Mouse (Mus musculus) midbrain, embryonic 12.5 days (tissue): ENCODE results near the gene Plb1. TPM values are rescaled to one million over a fixed set of nuclear protein-coding genes. Genes with fewer than 3 reads are reported as not detected.

Source experiments
- ATAC-seq: fragments of 200-750 bp; cut with Nextera tagmentation; 2 replicates; pipeline ENCODE4 v1.8.0; 2017; ENCODE audit warnings: low read depth, moderate TSS enrichment, moderate library complexity; ENCODE audit not compliant: low FRiP score
- H3K27ac ChIP-seq: fragments of 300-500 bp; sonication (generic); replicated peaks from 2 replicates; pipeline ENCODE4 v1.5.1; 2016; ENCODE audit warnings: mild to moderate bottlenecking
- H3K27me3 ChIP-seq: fragments of 300-500 bp; sonication (generic); 2 replicates; pipeline ENCODE4 v1.6.1; 2016; ENCODE audit warnings: mild to moderate bottlenecking
- H3K36me3 ChIP-seq: fragments of 300-500 bp; sonication (generic); 2 replicates; pipeline ENCODE4 v1.6.1; 2016
- H3K4me1 ChIP-seq: fragments of 300-500 bp; sonication (generic); 2 replicates; pipeline ENCODE4 v1.6.1; 2016
- H3K4me2 ChIP-seq: fragments of 300-500 bp; sonication (generic); replicated peaks from 2 replicates; pipeline ENCODE4 v1.6.1; 2016; ENCODE audit warnings: mild to moderate bottlenecking, moderate library complexity
- H3K4me3 ChIP-seq: fragments of 300-500 bp; sonication (generic); 2 replicates; pipeline ENCODE4 v1.5.1; 2016; ENCODE audit warnings: mild to moderate bottlenecking
- H3K9ac ChIP-seq: fragments of 300-500 bp; sonication (generic); replicated peaks from 2 replicates; pipeline ENCODE4 v1.6.1; 2016; ENCODE audit warnings: mild to moderate bottlenecking, moderate library complexity
- H3K9me3 ChIP-seq: fragments of 300-500 bp; sonication (generic); 2 replicates; pipeline ENCODE4 v1.6.1; 2016; ENCODE audit warnings: mild to moderate bottlenecking
- WGBS: fragments of 180-500 bp; shearing (Covaris S2); methylation state at CpG from one replicate; pipeline ENCODE4 v1.1.7; 2016; 5-methylcytosine and 5-hydroxymethylcytosine counted together
- polyA plus RNA-seq: library from polyadenylated mRNA; unstranded; fragments of >200 nt; fragmentation: Nextera tagmentation; extraction: Ambion mirVana; gene quantifications from 2 replicates; pipeline ENCODE4 v1.2.1, GENCODE M21; 2016

Gene Plb1
- polyA plus RNA-seq, 1 experiment from 2014 or later: 0.06 TPM

- no peaks in the 10 kb centered on the region for H3K4me1 ChIP-seq
- H3K4me2 ChIP-seq: no peak overlapping the region
- 73% methylated on average over 1 of the region's 1 CpGs for WGBS
- H3K36me3 ChIP-seq: no peaks in the 10 kb centered on the region
- no peak overlapping the region for H3K9ac ChIP-seq
- no peaks in the 10 kb centered on the region for H3K9me3 ChIP-seq
- no peak overlapping the region for H3K27ac ChIP-seq
- H3K27me3 ChIP-seq: no peaks in the 10 kb centered on the region
- no peak for ATAC-seq
- no peak overlapping the region for H3K4me3 ChIP-seq
Measured at GRCm38 (mm10) chr5:32309714-32310113, 77.2 kb downstream of the Plb1 start.

GRCm38 (mm10) chr5:32310802-32311201 lies 78.3 kb downstream of the Plb1 start:
- Histone ChIP-seq H3K4me1 (no peaks in the 10 kb centered on the region), H3K27me3 (no peaks in the 10 kb centered on the region), H3K36me3 (no peaks in the 10 kb centered on the region), H3K9ac (no peak overlapping the region), H3K4me3 (no peak overlapping the region), H3K27ac (no peak overlapping the region), H3K4me2 (no peak overlapping the region), H3K9me3 (no peaks in the 10 kb centered on the region)
- ATAC-seq: no peak
- WGBS: 86% methylated on average over 5 of the region's 5 CpGs

- ATAC-seq: no peak
- WGBS: 65% methylated on average over 3 of the region's 3 CpGs
- Histone ChIP-seq H3K4me3 (no peak overlapping the region), H3K9ac (no peak overlapping the region), H3K4me1 (no peaks in the 10 kb centered on the region), H3K36me3 (no peaks in the 10 kb centered on the region), H3K27ac (no peak overlapping the region), H3K27me3 (no peaks in the 10 kb centered on the region), H3K9me3 (no peaks in the 10 kb centered on the region), H3K4me2 (no peak overlapping the region)
Measured at GRCm38 (mm10) chr5:32311589-32312166, 79.2 kb downstream of the Plb1 start.

- H3K4me3 ChIP-seq: no peak overlapping the region
- no peak overlapping the region for H3K4me2 ChIP-seq
- no peak for ATAC-seq
- 81% methylated on average over 6 of the region's 6 CpGs for WGBS
- no peak overlapping the region for H3K9ac ChIP-seq
- H3K27me3 ChIP-seq: no peaks in the 10 kb centered on the region
- H3K9me3 ChIP-seq: no peaks in the 10 kb centered on the region
- no peaks in the 10 kb centered on the region for H3K4me1 ChIP-seq
- no peaks in the 10 kb centered on the region for H3K36me3 ChIP-seq
- no peak overlapping the region for H3K27ac ChIP-seq
Measured at GRCm38 (mm10) chr5:32313671-32314070, 81.2 kb downstream of the Plb1 start.

- no peak overlapping the region for H3K4me2 ChIP-seq
- no peaks in the 10 kb centered on the region for H3K36me3 ChIP-seq
- no peaks in the 10 kb centered on the region for H3K4me1 ChIP-seq
- H3K27ac ChIP-seq: no peak overlapping the region
- no peak overlapping the region for H3K9ac ChIP-seq
- ATAC-seq: no peak
- H3K9me3 ChIP-seq: no peaks in the 10 kb centered on the region
- no peaks in the 10 kb centered on the region for H3K27me3 ChIP-seq
- H3K4me3 ChIP-seq: no peak overlapping the region
- WGBS: 77% methylated on average over 2 of the region's 2 CpGs
Measured at GRCm38 (mm10) chr5:32314731-32315130, 82.2 kb downstream of the Plb1 start.

GRCm38 (mm10) chr5:32322146-32322811 lies 89.8 kb downstream of the Plb1 start:
- Histone ChIP-seq H3K36me3 (no peaks in the 10 kb centered on the region), H3K4me2 (no peak overlapping the region), H3K27me3 (no peaks in the 10 kb centered on the region; the same call in 1 of the 2 replicates), H3K4me1 (no peaks in the 10 kb centered on the region), H3K4me3 (no peak overlapping the region), H3K9me3 (no peaks in the 10 kb centered on the region), H3K9ac (no peak overlapping the region), H3K27ac (no peak overlapping the region)
- ATAC-seq: no peak
- 62% methylated on average over 7 of the region's 7 CpGs for WGBS

- H3K27ac ChIP-seq: no peak overlapping the region
- no peak overlapping the region for H3K4me2 ChIP-seq
- H3K4me3 ChIP-seq: no peak overlapping the region
- no peaks in the 10 kb centered on the region for H3K4me1 ChIP-seq
- ATAC-seq: no peak
- 90% methylated on average over 7 of the region's 7 CpGs for WGBS
- H3K27me3 ChIP-seq: no peaks in the 10 kb centered on the region
- H3K9ac ChIP-seq: no peak overlapping the region
- no peaks in the 10 kb centered on the region for H3K36me3 ChIP-seq
- H3K9me3 ChIP-seq: no peaks in the 10 kb centered on the region
Measured at GRCm38 (mm10) chr5:32328139-32328538, 95.6 kb downstream of the Plb1 start.

- no peaks in the 10 kb centered on the region for H3K36me3 ChIP-seq
- no peak for ATAC-seq
- H3K9me3 ChIP-seq: no peaks in the 10 kb centered on the region
- no peak overlapping the region for H3K4me3 ChIP-seq
- no peaks in the 10 kb centered on the region for H3K27me3 ChIP-seq
- peaks cover 12% of the 10 kb centered on the region for H3K4me1 ChIP-seq
- WGBS: 83% methylated on average over 4 of the region's 4 CpGs
- no peak overlapping the region for H3K4me2 ChIP-seq
- no peak overlapping the region for H3K9ac ChIP-seq
- H3K27ac ChIP-seq: no peak overlapping the region
Measured at GRCm38 (mm10) chr5:32332591-32332990, 100.1 kb downstream of the Plb1 start.

- Histone ChIP-seq H3K27me3 (no peaks in the 10 kb centered on the region), H3K9me3 (no peaks in the 10 kb centered on the region), H3K4me2 (no peak overlapping the region), H3K27ac (no peak overlapping the region), H3K9ac (no peak overlapping the region), H3K4me3 (no peak overlapping the region), H3K4me1 (peaks cover 12% of the 10 kb centered on the region), H3K36me3 (no peaks in the 10 kb centered on the region)
- WGBS: 43% methylated on average over 6 of the region's 6 CpGs
- ATAC-seq: peak; percentile 38; the same call in 1 of the 2 replicates
Measured at GRCm38 (mm10) chr5:32335172-32335571, 102.7 kb downstream of the Plb1 start.

- no peaks in the 10 kb centered on the region for H3K9me3 ChIP-seq
- H3K4me3 ChIP-seq: no peak overlapping the region
- no peak overlapping the region for H3K27ac ChIP-seq
- no peak overlapping the region for H3K4me2 ChIP-seq
- 70% methylated on average over 5 of the region's 5 CpGs for WGBS
- peaks cover 12% of the 10 kb centered on the region for H3K4me1 ChIP-seq
- H3K9ac ChIP-seq: no peak overlapping the region
- H3K36me3 ChIP-seq: no peaks in the 10 kb centered on the region
- ATAC-seq: no peak
- H3K27me3 ChIP-seq: no peaks in the 10 kb centered on the region
Measured at GRCm38 (mm10) chr5:32336092-32336491, 103.6 kb downstream of the Plb1 start.

GRCm38 (mm10) chr5:32337336-32337735 lies 104.8 kb downstream of the Plb1 start:
- H3K9me3 ChIP-seq: no peaks in the 10 kb centered on the region
- no peaks in the 10 kb centered on the region for H3K27me3 ChIP-seq
- WGBS: 73% methylated on average over 1 of the region's 1 CpGs
- no peaks in the 10 kb centered on the region for H3K36me3 ChIP-seq
- no peak overlapping the region for H3K27ac ChIP-seq
- peaks cover 12% of the 10 kb centered on the region for H3K4me1 ChIP-seq
- no peak for ATAC-seq
- H3K9ac ChIP-seq: no peak overlapping the region
- H3K4me3 ChIP-seq: no peak overlapping the region
- no peak overlapping the region for H3K4me2 ChIP-seq

- no peaks in the 10 kb centered on the region for H3K36me3 ChIP-seq
- no peak overlapping the region for H3K4me3 ChIP-seq
- no peaks in the 10 kb centered on the region for H3K9me3 ChIP-seq
- no peak overlapping the region for H3K9ac ChIP-seq
- H3K4me2 ChIP-seq: no peak overlapping the region
- ATAC-seq: no peak
- H3K27me3 ChIP-seq: no peaks in the 10 kb centered on the region
- no peak overlapping the region for H3K27ac ChIP-seq
- peaks cover 12% of the 10 kb centered on the region for H3K4me1 ChIP-seq
- 56% methylated on average over 2 of the region's 2 CpGs for WGBS
Measured at GRCm38 (mm10) chr5:32338339-32338738, 105.8 kb downstream of the Plb1 start.

- Histone ChIP-seq H3K27ac (no peak overlapping the region), H3K9ac (no peak overlapping the region), H3K4me2 (no peak overlapping the region), H3K4me3 (no peak overlapping the region), H3K36me3 (no peaks in the 10 kb centered on the region), H3K27me3 (no peaks in the 10 kb centered on the region), H3K4me1 (peaks cover 10% of the 10 kb centered on the region), H3K9me3 (no peaks in the 10 kb centered on the region)
- WGBS: 88% methylated on average over 3 of the region's 3 CpGs
- no peak for ATAC-seq
Measured at GRCm38 (mm10) chr5:32338766-32339165, 106.3 kb downstream of the Plb1 start.
